Mouse (Mus musculus) lung, postnatal 0 days (tissue): ENCODE measurements around the gene Fuom. TPM values are rescaled to one million over a fixed set of nuclear protein-coding genes. Genes with fewer than 3 reads are reported as not detected.

Source experiments
- ATAC-seq: fragments of 200-750 bp; cut with Nextera tagmentation; 2 replicates; pipeline ENCODE4 v1.8.0; 2017; ENCODE audit warnings: moderate library complexity
- DNase-seq: peaks from one replicate; pipeline ENCODE4 v3.0.0-alpha.2; 2016; ENCODE audit warnings: low spot score
- H3K27ac ChIP-seq: fragments of 300-500 bp; sonication (generic); 2 replicates; pipeline ENCODE4 v1.5.1; 2014; ENCODE audit warnings: antibody characterized with exemption, mild to moderate bottlenecking, low read length, mixed read lengths
- H3K27me3 ChIP-seq: fragments of 300-500 bp; sonication (generic); replicated peaks from 2 replicates; pipeline ENCODE4 v1.6.1; 2014; ENCODE audit warnings: low read length, mixed read lengths; ENCODE audit not compliant: insufficient read depth
- H3K36me3 ChIP-seq: fragments of 300-500 bp; sonication (generic); 2 replicates; pipeline ENCODE4 v1.6.1; 2014; ENCODE audit warnings: low read length, mixed read lengths; ENCODE audit not compliant: insufficient read depth
- H3K4me1 ChIP-seq: fragments of 300-500 bp; sonication (generic); 2 replicates; pipeline ENCODE4 v1.6.1; 2014; ENCODE audit warnings: antibody characterized with exemption, low read depth, low read length, mixed read lengths; ENCODE audit not compliant: insufficient read depth
- H3K4me2 ChIP-seq: fragments of 300-500 bp; sonication (generic); replicated peaks from 2 replicates; pipeline ENCODE4 v1.6.1; 2014; ENCODE audit warnings: low read depth, mild to moderate bottlenecking, low read length, moderate library complexity, mixed read lengths
- H3K4me3 ChIP-seq: fragments of 300-500 bp; sonication (generic); 2 replicates; pipeline ENCODE4 v1.5.1; 2014; ENCODE audit warnings: low read depth, low read length
- H3K9ac ChIP-seq: fragments of 300-500 bp; sonication (generic); replicated peaks from 2 replicates; pipeline ENCODE4 v1.6.1; 2014; ENCODE audit warnings: low read depth, mild to moderate bottlenecking
- H3K9me3 ChIP-seq: fragments of 300-500 bp; sonication (generic); 2 replicates; pipeline ENCODE4 v1.6.1; 2016; ENCODE audit warnings: low read length, mixed read lengths
- CTCF ChIP-seq: IDR thresholded peaks from 2 replicates; pipeline ENCODE4 v1.5.1; 2016; ENCODE audit warnings: antibody characterized with exemption, mild to moderate bottlenecking
- EP300 ChIP-seq: IDR thresholded peaks from 2 replicates; pipeline ENCODE4 v1.6.1; 2016; ENCODE audit warnings: antibody characterized with exemption, mild to moderate bottlenecking, control low read depth
- WGBS: fragments of 180-500 bp; shearing (Covaris S2); extraction: QIAGEN DNeasy Blood & Tissue Kit; methylation state at CpG from one replicate; pipeline ENCODE4 v1.1.7; 2014; 5-methylcytosine and 5-hydroxymethylcytosine counted together
- polyA plus RNA-seq: library from polyadenylated mRNA; unstranded; fragments of >200 nt; fragmentation: Nextera tagmentation; extraction: Ambion mirVana; gene quantifications from 2 replicates; pipeline ENCODE4 v1.2.1, GENCODE M21; 2015

Fuom gene
- polyA plus RNA-seq, 1 experiment from 2014 or later: 19.0 TPM

- peak; percentile 97 for DNase-seq
- Histone ChIP-seq H3K36me3 (peaks cover 8% of the 10 kb centered on the region; the same call in 1 of the 2 replicates), H3K4me2 (peak within 1 kb of the TSS; percentile 83), H3K9me3 (no peaks in the 10 kb centered on the region), H3K9ac (peak within 1 kb of the TSS; percentile 74), H3K4me1 (no peaks in the 10 kb centered on the region; the same call in 1 of the 2 replicates), H3K27ac (peak within 1 kb of the TSS; percentile 98), H3K4me3 (peak within 1 kb of the TSS; percentile 82), H3K27me3 (no peaks in the 10 kb centered on the region)
- TF ChIP-seq EP300: peak; percentile 93
- peak; percentile 35; the same call in 1 of the 2 replicates for TF ChIP-seq CTCF
- WGBS: under 1% methylated on average over 23 of the region's 23 CpGs
- peak; percentile 91 for ATAC-seq
These were observed 13.5 kb upstream of the Fuom start, which contains the start of gene Paox for GRCm38 (mm10) chr7:140115583-140116328. Gene Paox, plus strand, starts transcription at chr7:140115799.

GRCm38 (mm10) chr7:140111943-140112342 lies 9.7 kb upstream of the Fuom start:
- Histone ChIP-seq H3K9ac (no peak overlapping the region), H3K4me2 (no peak overlapping the region), H3K4me3 (no peak overlapping the region), H3K36me3 (peaks cover 31% of the 10 kb centered on the region), H3K4me1 (no peaks in the 10 kb centered on the region), H3K27me3 (no peaks in the 10 kb centered on the region), H3K9me3 (no peaks in the 10 kb centered on the region), H3K27ac (no peak overlapping the region)
- ATAC-seq (no peak), DNase-seq (no peak)
- TF ChIP-seq EP300 (no peak), CTCF (no peak)
- 54% methylated on average over 3 of the region's 3 CpGs for WGBS

- no peaks in the 10 kb centered on the region for H3K9me3 ChIP-seq
- TF ChIP-seq CTCF (no peak), EP300 (no peak)
- H3K4me2 ChIP-seq: no peak overlapping the region
- ATAC-seq (no peak), DNase-seq (no peak)
- no peak overlapping the region for H3K27ac ChIP-seq
- H3K4me3 ChIP-seq: no peak overlapping the region
- H3K4me1 ChIP-seq: no peaks in the 10 kb centered on the region
- 67% methylated on average over 4 of the region's 4 CpGs for WGBS
- no peak overlapping the region for H3K9ac ChIP-seq
- no peaks in the 10 kb centered on the region for H3K27me3 ChIP-seq
- H3K36me3 ChIP-seq: peaks cover 18% of the 10 kb centered on the region
These were observed 1.8 kb upstream of the Fuom start for GRCm38 (mm10) chr7:140104009-140104408.

- TF ChIP-seq CTCF (no peak), EP300 (no peak)
- H3K27ac ChIP-seq: no peak overlapping the region
- 79% methylated on average over 10 of the region's 10 CpGs for WGBS
- H3K4me2 ChIP-seq: peak overlapping the region; percentile 69
- peak overlapping the region; percentile 41; the same call in 1 of the 2 replicates for H3K4me3 ChIP-seq
- no peak for ATAC-seq
- DNase-seq: no peak
- H3K9me3 ChIP-seq: no peaks in the 10 kb centered on the region
- peaks cover 5% of the 10 kb centered on the region; the same call in 1 of the 2 replicates for H3K36me3 ChIP-seq
- H3K4me1 ChIP-seq: no peaks in the 10 kb centered on the region
- no peaks in the 10 kb centered on the region for H3K27me3 ChIP-seq
- H3K9ac ChIP-seq: 0 out of 2 replicates have a peak overlapping the region, but pooled peaks have one; percentile 29
These were observed 743 bp downstream of the Fuom start for GRCm38 (mm10) chr7:140101498-140101897.

- no peak overlapping the region for H3K27ac ChIP-seq
- no peak overlapping the region for H3K9ac ChIP-seq
- no peaks in the 10 kb centered on the region for H3K27me3 ChIP-seq
- H3K4me3 ChIP-seq: no peak overlapping the region
- H3K4me2 ChIP-seq: no peak overlapping the region
- no peak for DNase-seq
- no peaks in the 10 kb centered on the region for H3K9me3 ChIP-seq
- no peak for ATAC-seq
- WGBS: 84% methylated on average over 1 of the region's 1 CpGs
- H3K4me1 ChIP-seq: no peaks in the 10 kb centered on the region
- TF ChIP-seq CTCF (no peak), EP300 (no peak)
- no peaks in the 10 kb centered on the region for H3K36me3 ChIP-seq
These were observed 3.8 kb downstream of the Fuom start for GRCm38 (mm10) chr7:140098466-140098865.

- Histone ChIP-seq H3K27ac (no peak overlapping the region), H3K36me3 (no peaks in the 10 kb centered on the region), H3K4me1 (no peaks in the 10 kb centered on the region), H3K4me2 (no peak overlapping the region), H3K9ac (no peak overlapping the region), H3K9me3 (no peaks in the 10 kb centered on the region), H3K27me3 (no peaks in the 10 kb centered on the region), H3K4me3 (no peak overlapping the region)
- TF ChIP-seq CTCF: no peak
- TF ChIP-seq EP300: no peak
- DNase-seq (no peak), ATAC-seq (no peak)
These were observed 6.2 kb downstream of the Fuom start for GRCm38 (mm10) chr7:140096055-140096454.
